Mouse (Mus musculus) inflammation-experienced regulatory T-cells (primary cell): ENCODE data around the gene Msrb2. TPM values are rescaled to one million over a fixed set of nuclear protein-coding genes. Genes with fewer than 3 reads are reported as not detected.

Experiments
- polyA plus RNA-seq, 2 experiments: library from polyadenylated mRNA; unstranded; fragments of 100-300 nt; shearing (Covaris generic); gene quantifications; one replicate each; pipeline ENCODE4 v1.2.1; 2017

The Msrb2 gene
- polyA plus RNA-seq: 10 to 100 TPM; 15.4 to 16.1 TPM

DNA sequence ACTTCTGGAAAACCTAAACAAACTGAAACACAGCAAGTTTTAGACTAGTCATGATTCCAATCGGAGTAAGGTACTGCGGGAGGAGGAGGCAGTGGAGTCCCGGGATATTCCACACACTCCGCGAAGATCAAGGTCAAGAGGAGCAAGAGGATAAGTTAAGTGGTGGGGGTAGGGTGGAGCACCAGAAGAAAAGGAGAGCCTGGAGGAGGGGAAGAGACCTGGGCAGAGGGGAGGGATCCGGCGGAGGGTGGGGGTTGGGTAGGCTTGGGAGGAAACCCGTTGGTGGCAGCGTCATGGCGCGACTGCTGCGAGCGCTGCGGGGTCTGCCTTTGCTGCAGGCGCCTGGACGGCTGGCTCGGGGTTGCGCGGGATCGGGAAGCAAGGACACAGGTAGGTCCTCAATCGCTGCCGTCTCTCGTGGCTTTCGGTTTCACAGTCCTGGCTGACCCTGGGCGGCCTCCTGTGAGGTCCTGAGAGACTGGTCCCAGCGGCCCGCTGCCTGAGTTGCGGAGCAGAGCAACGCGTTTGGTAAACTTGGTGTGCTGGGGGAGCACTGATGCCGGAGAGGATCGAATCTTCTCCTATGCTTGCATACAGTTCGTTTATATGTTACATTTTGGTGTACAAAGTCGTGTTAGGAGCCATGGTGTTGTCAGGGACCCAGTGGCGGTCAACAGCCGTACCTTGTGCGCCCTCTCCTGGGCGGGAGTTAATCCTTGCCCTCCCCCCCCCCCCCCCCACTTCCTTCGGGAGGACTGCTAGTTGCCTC is at the start of gene Msrb2:
TSS of gene Msrb2 (plus strand) at position 51 of the 769 bp plus-strand sequence.

Other genes with a start within 250 kb of the Msrb2 start
- 1 to 10 TPM; 2.9 to 3.7 TPM for gene Armc3, start 172.1 kb upstream of the Msrb2 start, polyA plus RNA-seq
- not detected for gene Ptf1a, start 74.2 kb downstream of the Msrb2 start, polyA plus RNA-seq
- under 1 TPM; 0.07 to 0.55 TPM for gene 4921504E06Rik, start 182.5 kb downstream of the Msrb2 start, polyA plus RNA-seq